Mouse (Mus musculus) urinary bladder, postnatal 36 days (tissue): ENCODE measurements around the gene Npepps.

Experiments used
- DNase-seq, 2 experiments: peaks; one replicate each; pipeline ENCODE4 v3.0.0; 2022; ENCODE audit warnings: low spot score in 2 of 2, mixed read lengths in 1 of 2

Npepps gene

GRCm38 (mm10) chr11:97186947-97187763, 93.3 kb downstream of the Npepps start:
- DNase-seq, result peak; percentile 95 to 97

GRCm38 (mm10) chr11:97185704-97186614, 94.5 kb downstream of the Npepps start:
- no peak for DNase-seq

GRCm38 (mm10) chr11:97184875-97185274, 95.6 kb downstream of the Npepps start:
- no peak for DNase-seq

GRCm38 (mm10) chr11:97182446-97182845, 98.0 kb downstream of the Npepps start:
- no peak for DNase-seq

- no peak for DNase-seq
These were observed 99.4 kb downstream of the Npepps start for GRCm38 (mm10) chr11:97181061-97181460.

GRCm38 (mm10) chr11:97178198-97178597, 102.2 kb downstream of the Npepps start:
- DNase-seq, result no peak

GRCm38 (mm10) chr11:97176851-97177250, 103.6 kb downstream of the Npepps start:
- no peak for DNase-seq

GRCm38 (mm10) chr11:97175499-97175898, 104.9 kb downstream of the Npepps start:
- DNase-seq, result no peak

- DNase-seq, result no peak
These were observed 120.1 kb downstream of the Npepps start for GRCm38 (mm10) chr11:97160341-97160740.

GRCm38 (mm10) chr11:97156999-97157398, 123.4 kb downstream of the Npepps start:
- DNase-seq, result no peak
